Mouse (Mus musculus) kidney, adult 2 months (tissue): ENCODE measurements around the gene Klf4.

Source experiments
- CTCF ChIP-seq: fragments of 200-500 bp; conservative IDR thresholded peaks from 2 replicates; pipeline ENCODE4 v1.5.1; 2011; ENCODE audit warnings: low read depth, mild to moderate bottlenecking, control low read depth, low read length, moderate library complexity, mixed read lengths; ENCODE audit not compliant: insufficient read depth, insufficient read length
- POLR2A ChIP-seq: fragments of 200-500 bp; IDR thresholded peaks from one replicate; pipeline ENCODE4 v1.6.1; 2011; ENCODE audit warnings: low read depth, low read length, control low read depth

- TF ChIP-seq CTCF (no peak), POLR2A (no peak)
Measured at GRCm38 (mm10) chr4:55526247-55527115, 5.8 kb downstream of the Klf4 start.
